Mouse (Mus musculus) kidney, embryonic 14.5 days (tissue): ENCODE data around the gene Zfhx3. TPM values are rescaled to one million over a fixed set of nuclear protein-coding genes. Genes with fewer than 3 reads are reported as not detected.

Experiments
- ATAC-seq: fragments of 200-750 bp; cut with Nextera tagmentation; 2 replicates; pipeline ENCODE4 v1.8.0; 2017; ENCODE audit warnings: moderate number of reproducible peaks, mild to moderate bottlenecking, moderate TSS enrichment, moderate library complexity; ENCODE audit not compliant: low FRiP score, low TSS enrichment
- H3K27ac ChIP-seq: fragments of 300-500 bp; sonication (generic); 2 replicates; pipeline ENCODE4 v1.5.1; 2014; ENCODE audit warnings: low read depth, mild to moderate bottlenecking, low read length, moderate library complexity, mixed read lengths
- H3K27me3 ChIP-seq: fragments of 300-500 bp; sonication (generic); 2 replicates; pipeline ENCODE4 v1.6.1; 2014; ENCODE audit warnings: mild to moderate bottlenecking, low read length; ENCODE audit not compliant: control insufficient read depth, insufficient read depth
- H3K36me3 ChIP-seq: fragments of 300-500 bp; sonication (generic); 2 replicates; pipeline ENCODE4 v1.6.1; 2014; ENCODE audit warnings: low read length, mixed read lengths; ENCODE audit not compliant: control insufficient read depth, insufficient read depth
- H3K4me1 ChIP-seq: fragments of 300-500 bp; sonication (generic); 2 replicates; pipeline ENCODE4 v1.6.1; 2014; ENCODE audit warnings: low read length, mixed read lengths; ENCODE audit not compliant: control insufficient read depth, insufficient read depth
- H3K4me2 ChIP-seq: fragments of 300-500 bp; sonication (generic); replicated peaks from 2 replicates; pipeline ENCODE4 v1.6.1; 2014; ENCODE audit warnings: low read depth, mild to moderate bottlenecking, low read length
- H3K4me3 ChIP-seq: fragments of 300-500 bp; sonication (generic); 2 replicates; pipeline ENCODE4 v1.5.1; 2014; ENCODE audit warnings: mild to moderate bottlenecking, low read length
- H3K9ac ChIP-seq: fragments of 300-500 bp; sonication (generic); 2 replicates; pipeline ENCODE4 v1.6.1; 2014; ENCODE audit warnings: low read depth, mild to moderate bottlenecking, low read length, moderate library complexity
- H3K9me3 ChIP-seq: fragments of 300-500 bp; sonication (generic); 2 replicates; pipeline ENCODE4 v1.6.1; 2016; ENCODE audit warnings: low read length; ENCODE audit not compliant: control insufficient read depth
- WGBS: fragments of 180-500 bp; shearing (Covaris S2); extraction: QIAGEN DNeasy Blood & Tissue Kit; methylation state at CpG from one replicate; pipeline ENCODE4 v1.1.7; 2014; 5-methylcytosine and 5-hydroxymethylcytosine counted together
- polyA plus RNA-seq: library from polyadenylated mRNA; unstranded; fragments of >200 nt; fragmentation: Nextera tagmentation; extraction: Ambion mirVana; gene quantifications from 2 replicates; pipeline ENCODE4 v1.2.1, GENCODE M21; 2014

Gene Zfhx3
- polyA plus RNA-seq, 1 experiment from 2014 or later = 11.7 TPM

GRCm38 (mm10) chr8:108748851-108749376, 806.5 kb downstream of the Zfhx3 start:
- WGBS = 12% methylated on average over 6 of the region's 6 CpGs
- no peaks in the 10 kb centered on the region for H3K27me3 ChIP-seq
- H3K9me3 ChIP-seq = no peaks in the 10 kb centered on the region
- ATAC-seq = peak; percentile 52; the same call in 1 of the 2 replicates
- no peak overlapping the region for H3K27ac ChIP-seq
- peaks cover 12% of the 10 kb centered on the region for H3K4me1 ChIP-seq
- H3K9ac ChIP-seq = no peak overlapping the region
- H3K4me2 ChIP-seq = no peak overlapping the region; the same call in 1 of the 2 replicates
- H3K36me3 ChIP-seq = no peaks in the 10 kb centered on the region
- no peak overlapping the region for H3K4me3 ChIP-seq

GRCm38 (mm10) chr8:108750806-108751205, 808.4 kb downstream of the Zfhx3 start:
- WGBS = 94% methylated on average over 9 of the region's 9 CpGs
- Histone ChIP-seq H3K4me2 (no peak overlapping the region), H3K27ac (no peak overlapping the region), H3K9ac (no peak overlapping the region), H3K27me3 (no peaks in the 10 kb centered on the region), H3K4me1 (peaks cover 19% of the 10 kb centered on the region), H3K4me3 (no peak overlapping the region), H3K36me3 (no peaks in the 10 kb centered on the region), H3K9me3 (no peaks in the 10 kb centered on the region)
- ATAC-seq = no peak

- peak overlapping the region; percentile 3; the same call in 1 of the 2 replicates for H3K27ac ChIP-seq
Observed at GRCm38 (mm10) chr8:108754556-108754955, 812.1 kb downstream of the Zfhx3 start.

GRCm38 (mm10) chr8:108755400-108756325, 813.2 kb downstream of the Zfhx3 start:
- Histone ChIP-seq H3K27me3 (no peaks in the 10 kb centered on the region), H3K36me3 (no peaks in the 10 kb centered on the region), H3K9ac (no peak overlapping the region), H3K9me3 (no peaks in the 10 kb centered on the region), H3K27ac (peak overlapping the region; percentile 62; the same call in 1 of the 2 replicates), H3K4me2 (no peak overlapping the region; the same call in 1 of the 2 replicates), H3K4me1 (peaks cover 30% of the 10 kb centered on the region), H3K4me3 (no peak overlapping the region)
- ATAC-seq = 0 out of 2 replicates have a peak, but pooled peaks have one; percentile 56
- WGBS = 58% methylated on average over 19 of the region's 19 CpGs

More at GRCm38 (mm10) chr8:108754556-108754955, 812.1 kb downstream of the Zfhx3 start:
- WGBS = 82% methylated on average over 6 of the region's 6 CpGs
- no peaks in the 10 kb centered on the region for H3K27me3 ChIP-seq
- no peak overlapping the region for H3K4me3 ChIP-seq
- H3K9ac ChIP-seq = no peak overlapping the region
- H3K4me1 ChIP-seq = peaks cover 29% of the 10 kb centered on the region
- H3K36me3 ChIP-seq = no peaks in the 10 kb centered on the region
- H3K9me3 ChIP-seq = no peaks in the 10 kb centered on the region
- no peak overlapping the region for H3K4me2 ChIP-seq
- ATAC-seq = no peak

GRCm38 (mm10) chr8:108759511-108760330, 817.3 kb downstream of the Zfhx3 start:
- no peak for ATAC-seq
- 53% methylated on average over 15 of the region's 15 CpGs for WGBS
- H3K9me3 ChIP-seq = no peaks in the 10 kb centered on the region
- no peaks in the 10 kb centered on the region for H3K36me3 ChIP-seq
- H3K4me2 ChIP-seq = no peak overlapping the region
- H3K27ac ChIP-seq = peak overlapping the region; percentile 67; the same call in 1 of the 2 replicates
- no peak overlapping the region for H3K9ac ChIP-seq
- no peaks in the 10 kb centered on the region for H3K27me3 ChIP-seq
- H3K4me3 ChIP-seq = no peak overlapping the region
- H3K4me1 ChIP-seq = peaks cover 55% of the 10 kb centered on the region

- peaks cover 53% of the 10 kb centered on the region for H3K4me1 ChIP-seq
- 66% methylated on average over 10 of the region's 10 CpGs for WGBS
- ATAC-seq = no peak
- H3K4me3 ChIP-seq = no peak overlapping the region
- no peaks in the 10 kb centered on the region for H3K27me3 ChIP-seq
- H3K9ac ChIP-seq = no peak overlapping the region
- no peak overlapping the region for H3K4me2 ChIP-seq
- H3K27ac ChIP-seq = no peak overlapping the region
- no peaks in the 10 kb centered on the region for H3K9me3 ChIP-seq
- no peaks in the 10 kb centered on the region for H3K36me3 ChIP-seq
Observed at GRCm38 (mm10) chr8:108760745-108761144, 818.3 kb downstream of the Zfhx3 start.

- peaks cover 56% of the 10 kb centered on the region for H3K4me1 ChIP-seq
- WGBS = 21% methylated on average over 7 of the region's 7 CpGs
- no peaks in the 10 kb centered on the region for H3K9me3 ChIP-seq
- no peak overlapping the region for H3K4me3 ChIP-seq
- no peak overlapping the region for H3K9ac ChIP-seq
- no peak overlapping the region for H3K27ac ChIP-seq
- H3K4me2 ChIP-seq = no peak overlapping the region
- ATAC-seq = no peak
- H3K27me3 ChIP-seq = no peaks in the 10 kb centered on the region
- no peaks in the 10 kb centered on the region for H3K36me3 ChIP-seq
Observed at GRCm38 (mm10) chr8:108762567-108762966, 820.1 kb downstream of the Zfhx3 start.

- H3K4me3 ChIP-seq = no peak overlapping the region
- H3K36me3 ChIP-seq = no peaks in the 10 kb centered on the region
- WGBS = 37% methylated on average over 19 of the region's 19 CpGs
- H3K27me3 ChIP-seq = no peaks in the 10 kb centered on the region
- H3K27ac ChIP-seq = peak overlapping the region; percentile 5; the same call in 1 of the 2 replicates
- peaks cover 49% of the 10 kb centered on the region for H3K4me1 ChIP-seq
- no peak overlapping the region for H3K4me2 ChIP-seq
- 0 out of 2 replicates have a peak overlapping the region, but pooled peaks have one; percentile 23 for H3K9ac ChIP-seq
- H3K9me3 ChIP-seq = no peaks in the 10 kb centered on the region
- peak; percentile 18; the same call in 1 of the 2 replicates for ATAC-seq
Observed at GRCm38 (mm10) chr8:108764403-108765194, 822.2 kb downstream of the Zfhx3 start.
